Mouse (Mus musculus) heart, postnatal 0 days (tissue): ENCODE measurements around the gene 4933406M09Rik.

ENCODE experiments used
- CTCF ChIP-seq: IDR thresholded peaks from 2 replicates; pipeline ENCODE4 v1.5.1; 2016; ENCODE audit warnings: antibody characterized with exemption, control low read depth, low read depth
- EP300 ChIP-seq: IDR thresholded peaks from 2 replicates; pipeline ENCODE4 v1.6.1; 2016; ENCODE audit warnings: antibody characterized with exemption, low read depth

GRCm38 (mm10) chr1:134385176-134385575, 564 bp upstream of the 4933406M09Rik start:
- TF ChIP-seq CTCF (no peak), EP300 (no peak)
